Mouse (Mus musculus) fat pad, adult 2 months (tissue): ENCODE measurements at regions not wholly inside any gene's neighbourhood (a gene's known extent, or its start where the extent isn't known, plus 50 kb on each side); places are given as distances from the start of the nearest gene placed in this dataset.

ENCODE experiments used
- DNase-seq: peaks from one replicate; pipeline ENCODE4 v3.0.0-alpha.2; 2011; ENCODE audit warnings: low read depth, low spot score; ENCODE audit errors: extremely low read depth

DNA sequence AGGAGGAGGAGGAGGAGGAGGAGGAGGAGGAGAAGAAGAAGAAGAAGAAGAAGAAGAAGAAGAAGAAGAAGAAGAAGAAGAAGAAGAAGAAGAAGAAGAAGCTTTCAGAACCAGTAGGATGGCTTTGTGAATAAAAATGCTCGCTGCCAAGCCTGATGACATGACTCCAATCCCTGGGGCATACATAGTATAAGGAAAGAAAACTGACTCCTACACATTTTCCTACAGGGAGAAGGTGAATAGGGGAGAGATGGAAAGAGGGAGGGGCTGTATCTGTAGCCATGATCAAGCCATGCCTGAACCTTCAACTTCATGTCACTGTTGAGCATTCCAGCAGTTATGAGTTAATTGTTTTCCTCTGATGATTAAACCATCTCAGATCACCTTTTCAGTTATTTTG, 460.2 kb upstream of the Gm10131 start:
- DNase-seq: peak; percentile 65

- DNase-seq: no peak
These were observed 450.7 kb upstream of the Gm10131 start for GRCm38 (mm10) chr8:34562278-34562677.

GRCm38 (mm10) chr8:34549786-34550185, 438.2 kb upstream of the Gm10131 start:
- DNase-seq: no peak

- no peak for DNase-seq
These were observed 435.3 kb upstream of the Gm10131 start for GRCm38 (mm10) chr8:34546815-34547214.

- DNase-seq: no peak
These were observed 431.0 kb upstream of the Gm10131 start for GRCm38 (mm10) chr8:34542361-34543038.

GRCm38 (mm10) chr8:34539232-34539631, 427.7 kb upstream of the Gm10131 start:
- no peak for DNase-seq

DNA sequence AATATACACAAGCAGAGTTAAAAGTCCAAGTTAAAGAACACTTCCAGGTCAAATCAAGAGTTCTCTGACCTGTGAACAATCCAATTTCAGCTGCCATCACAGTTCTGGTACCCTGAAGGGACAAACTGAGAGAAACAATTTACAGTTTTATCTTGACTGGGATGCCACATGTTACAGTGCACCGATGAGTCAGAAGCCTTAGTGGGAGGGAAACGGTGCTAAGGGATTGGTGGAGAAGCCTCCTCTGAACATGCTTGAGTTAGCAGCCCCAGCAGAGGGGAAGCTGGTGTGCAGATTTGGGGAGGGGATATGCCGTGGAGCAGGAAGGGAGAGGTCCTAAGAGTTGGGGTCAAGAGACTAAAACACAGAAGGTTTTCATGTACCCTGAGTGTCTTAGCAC, 423.9 kb upstream of the Gm10131 start:
- no peak for DNase-seq

DNA sequence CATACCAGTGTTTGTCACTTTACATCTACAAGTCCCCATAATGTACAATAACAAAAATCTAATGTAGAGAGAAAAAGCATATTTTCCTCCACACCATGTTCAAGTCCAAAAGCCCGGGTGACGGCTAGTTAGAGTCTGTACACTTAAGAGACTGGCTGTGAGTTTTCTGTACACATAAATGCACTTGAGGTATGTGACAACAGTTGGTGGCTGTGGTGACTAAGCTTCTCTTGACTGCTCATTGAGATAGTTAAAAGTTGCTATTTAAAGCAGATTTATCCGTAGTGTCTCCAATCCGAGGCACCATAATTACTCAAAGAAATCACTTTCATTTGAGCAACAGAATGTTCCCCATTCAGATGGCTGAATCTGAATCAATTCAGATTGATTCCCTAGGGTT, 421.9 kb upstream of the Gm10131 start:
- no peak for DNase-seq

GRCm38 (mm10) chr8:34530896-34531679, 419.6 kb upstream of the Gm10131 start:
- DNase-seq: no peak

- no peak for DNase-seq
These were observed 418.5 kb upstream of the Gm10131 start for GRCm38 (mm10) chr8:34530046-34530445.

- no peak for DNase-seq
These were observed 417.9 kb upstream of the Gm10131 start for GRCm38 (mm10) chr8:34529452-34529851.

DNA sequence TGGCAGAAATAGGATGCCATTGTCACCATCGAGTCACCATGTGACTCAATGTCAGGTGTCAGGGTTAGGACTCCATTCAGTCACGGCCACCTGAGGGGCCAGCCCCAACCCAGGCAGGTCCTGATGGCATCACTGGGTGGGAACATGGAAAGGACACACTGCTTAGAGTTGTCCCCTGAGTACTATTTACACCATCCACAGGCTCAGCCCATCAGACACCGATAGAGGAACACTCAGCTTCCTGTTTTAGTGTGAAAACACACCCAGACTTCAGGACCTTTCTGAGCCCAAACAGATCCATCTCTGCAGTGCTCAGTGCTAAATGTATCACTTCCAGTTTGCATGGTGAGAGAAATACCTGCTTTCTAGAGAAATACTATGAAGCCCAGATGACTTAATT, 416.7 kb upstream of the Gm10131 start:
- no peak for DNase-seq

- no peak for DNase-seq
These were observed 413.7 kb upstream of the Gm10131 start for GRCm38 (mm10) chr8:34525231-34525630.

- DNase-seq: no peak
These were observed 412.3 kb upstream of the Gm10131 start for GRCm38 (mm10) chr8:34523849-34524248.

GRCm38 (mm10) chr8:34521316-34521715, 409.8 kb upstream of the Gm10131 start:
- no peak for DNase-seq

- no peak for DNase-seq
These were observed 409.1 kb upstream of the Gm10131 start for GRCm38 (mm10) chr8:34520664-34521063.

DNA sequence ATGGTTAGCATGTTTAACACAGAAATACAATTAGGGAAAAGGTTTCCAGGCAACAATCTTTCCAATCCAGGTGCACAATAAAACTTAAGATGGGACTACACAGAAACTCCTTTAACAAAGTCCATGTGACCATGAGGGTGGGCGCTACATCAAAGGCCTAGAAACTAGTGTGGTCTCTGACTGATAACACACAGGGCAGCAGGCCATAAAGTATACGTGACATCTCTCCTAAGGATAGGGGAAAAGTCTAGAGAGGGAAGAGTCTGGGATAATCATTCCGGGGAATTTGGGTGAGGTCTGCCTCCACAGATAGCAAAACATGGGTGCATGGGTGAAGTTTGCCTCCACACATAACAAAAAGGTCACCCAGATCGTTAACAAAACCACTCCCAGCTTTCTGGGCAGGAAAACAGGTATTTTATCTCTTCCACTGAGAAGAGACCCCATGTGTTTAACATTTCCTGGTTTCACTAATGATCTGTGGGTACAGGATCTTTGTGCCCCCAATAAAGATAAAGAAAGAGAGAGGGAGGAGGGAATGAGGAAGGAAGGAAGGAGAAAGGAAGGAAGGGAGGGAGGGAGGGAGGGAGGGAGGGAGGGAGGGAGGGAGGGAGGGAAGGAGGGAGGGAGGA, 402.0 kb upstream of the Gm10131 start:
- no peak for DNase-seq

DNA sequence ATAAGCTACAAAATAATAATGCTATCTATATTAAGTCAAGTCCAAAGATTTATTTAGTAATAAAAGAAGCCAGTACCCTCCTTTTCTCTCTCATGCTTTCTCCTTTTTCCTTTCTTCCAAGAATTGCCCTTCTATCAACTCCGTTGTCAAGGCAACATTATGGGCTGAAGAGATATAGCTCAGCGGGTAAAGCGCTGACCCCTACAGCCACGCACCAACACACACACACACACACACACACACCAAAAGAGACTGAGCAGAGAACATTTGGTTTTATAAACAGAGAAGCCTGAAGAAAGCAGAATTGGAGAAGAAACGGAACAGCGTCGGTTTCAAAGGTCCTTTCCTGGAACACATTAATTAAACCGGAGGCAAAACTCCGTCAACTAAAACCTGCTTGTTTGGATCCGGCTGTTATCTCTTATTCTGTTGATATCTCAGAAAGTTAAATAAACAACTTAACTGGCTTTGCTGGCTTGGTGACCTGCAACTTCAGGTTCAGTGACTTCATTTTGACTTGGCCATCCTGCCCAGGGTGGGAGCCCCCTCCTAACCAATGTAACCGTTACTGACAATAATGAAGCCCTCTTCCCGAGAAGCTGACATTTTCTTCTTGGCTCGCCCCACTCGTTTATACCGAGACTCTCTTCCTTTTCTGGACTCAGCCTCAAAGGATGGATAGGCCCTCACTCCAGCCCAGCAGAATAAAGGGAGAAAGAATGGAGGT, 394.5 kb upstream of the Gm10131 start:
- no peak for DNase-seq

GRCm38 (mm10) chr8:34505102-34505501, 393.6 kb upstream of the Gm10131 start:
- DNase-seq: no peak

- no peak for DNase-seq
These were observed 391.1 kb upstream of the Gm10131 start for GRCm38 (mm10) chr8:34502606-34503162.

DNA sequence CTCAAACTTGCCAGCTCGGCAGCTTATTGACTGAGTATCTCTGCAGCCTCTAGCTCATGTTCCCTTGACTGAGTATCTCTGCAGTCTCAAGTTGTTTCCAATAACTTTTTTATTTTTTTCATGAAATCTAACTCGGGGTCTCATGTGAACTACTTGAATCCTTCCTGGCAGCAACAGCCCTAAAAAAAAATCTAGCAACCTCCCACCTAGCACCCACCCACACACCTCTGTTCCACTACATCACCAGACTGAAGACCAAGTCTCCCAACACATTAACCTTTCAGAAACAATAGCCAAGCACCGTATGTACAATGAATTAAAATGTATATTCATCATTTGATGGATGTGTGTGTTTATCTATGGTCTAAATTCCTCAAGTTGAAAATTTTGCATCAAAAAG, 387.7 kb upstream of the Gm10131 start:
- DNase-seq: no peak
